Mouse (Mus musculus) layer of hippocampus, postnatal 14 days (tissue): ENCODE results near the gene Gm14085. TPM values are rescaled to one million over a fixed set of nuclear protein-coding genes. Genes with fewer than 3 reads are reported as not detected.

Source experiments
- DNase-seq, 2 experiments: peaks; one replicate each; pipeline ENCODE4 v3.0.0; 2021 to 2022; ENCODE audit warnings: low spot score in 2 of 2, mixed read lengths in 1 of 2
- total RNA-seq, 2 experiments: library from RNA; stranded (reverse); gene quantifications; 2 replicates each; pipeline ENCODE4 v1.2.3; 2021

Gm14085 gene
- total RNA-seq, 2 experiments from 2014 or later: not detected

GRCm38 (mm10) chr2:122558317-122558716 lies 73.6 kb downstream of the Gm14085 start:
- DNase-seq: peak; percentile 42 to 64

- no peak for DNase-seq
Measured at GRCm38 (mm10) chr2:122561221-122561620, 76.5 kb downstream of the Gm14085 start.

GRCm38 (mm10) chr2:122562251-122562650 lies 77.5 kb downstream of the Gm14085 start:
- DNase-seq: no peak

GRCm38 (mm10) chr2:122569439-122569838 lies 84.7 kb downstream of the Gm14085 start:
- peak in 1 of 2 experiments; percentile 47 for DNase-seq

GRCm38 (mm10) chr2:122570430-122570829 lies 85.7 kb downstream of the Gm14085 start:
- no peak for DNase-seq

- DNase-seq: no peak
Measured at GRCm38 (mm10) chr2:122571326-122571725, 86.6 kb downstream of the Gm14085 start.

GRCm38 (mm10) chr2:122572438-122572837 lies 87.7 kb downstream of the Gm14085 start:
- DNase-seq: no peak

- DNase-seq: no peak
Measured at GRCm38 (mm10) chr2:122575470-122575869, 90.7 kb downstream of the Gm14085 start.

- DNase-seq: no peak
Measured at GRCm38 (mm10) chr2:122576295-122576694, 91.6 kb downstream of the Gm14085 start.

GRCm38 (mm10) chr2:122577316-122577715 lies 92.6 kb downstream of the Gm14085 start:
- DNase-seq: no peak

Other genes starting within 250 kb of the Gm14085 start
- under 1 TPM in 1 of 2 experiments, not detected in 1; 0.09 TPM for gene Duox2, start 186.5 kb upstream of the Gm14085 start, total RNA-seq
- not detected for gene Duoxa2, start 186.0 kb upstream of the Gm14085 start, total RNA-seq
- gene Duoxa1, start 171.2 kb upstream of the Gm14085 start, total RNA-seq: not detected
- not detected for gene Duox1, start 169.3 kb upstream of the Gm14085 start, total RNA-seq
- 10 to 100 TPM; 57.5 to 65.2 TPM for gene Shf, start 115.8 kb upstream of the Gm14085 start, total RNA-seq
- gene Slc28a2, start 58.5 kb upstream of the Gm14085 start, total RNA-seq: not detected
- gene Gatm, start 126.4 kb downstream of the Gm14085 start, total RNA-seq: 10 to 100 TPM; 60.3 to 64.8 TPM
- gene AA467197, start 152.0 kb downstream of the Gm14085 start, total RNA-seq: not detected
- gene Slc30a4, start 217.7 kb downstream of the Gm14085 start, total RNA-seq: 10 to 100 TPM; 26.1 to 28.1 TPM